ENCODE assay signal across 8 mouse cellular contexts in the genomic region with DNA sequence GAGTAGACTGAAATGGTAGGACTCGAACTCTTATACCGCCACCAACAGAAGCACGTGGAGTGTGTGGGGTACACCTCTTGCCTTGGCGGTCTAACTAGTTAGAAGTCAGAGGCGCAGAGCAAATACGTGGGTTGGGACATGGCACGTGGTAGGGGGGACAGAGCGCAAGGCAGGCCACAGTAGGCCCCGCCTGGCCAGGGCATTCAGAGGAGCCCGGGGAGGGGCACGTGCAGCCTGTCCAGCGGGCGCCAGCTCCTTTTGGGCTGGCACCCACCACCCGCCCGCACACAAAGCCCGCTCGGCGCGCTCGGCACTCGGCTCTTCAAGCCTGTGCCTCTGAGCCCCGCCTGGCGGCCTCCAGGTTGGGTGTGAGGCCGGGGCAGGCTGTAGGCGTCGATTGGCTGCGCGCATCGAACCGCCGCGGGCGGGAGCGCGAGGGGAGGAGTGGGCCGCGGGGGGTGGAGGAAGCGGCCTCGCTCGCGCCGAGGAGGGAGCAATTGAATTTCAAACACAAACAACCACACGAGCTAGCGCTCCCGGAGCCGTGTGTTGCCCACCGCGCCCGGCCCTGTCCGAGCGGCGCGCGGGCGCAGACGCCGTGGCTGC. TPM values are rescaled to one million over a fixed set of nuclear protein-coding genes. Genes with fewer than 3 reads are reported as not detected.
DNase-seq lines count a peak whose midpoint lies in the region; ATAC-seq and TF ChIP-seq lines count a peak whose summit lies in the region.

A gene (plus strand): TSS at position 442 of the 606 bp plus-strand sequence.

- whole genome bisulfite sequencing in embryonic facial prominence, embryonic 14.5 days = 0% methylated on average over 36 of the region's 57 CpGs
- WGBS in limb, embryonic 14.5 days = 1% methylated on average over 36 of the region's 57 CpGs
- under 1% methylated on average over 51 of the region's 57 CpGs for WGBS in midbrain, postnatal 0 days

- peak within 1 kb of the TSS; percentile 96 for H3K27ac ChIP-seq in embryonic facial prominence, embryonic 14.5 days (replicated peaks; ENCODE audit: low read depth, low read length)
- H3K27ac ChIP-seq in limb, embryonic 14.5 days (replicated peaks; ENCODE audit: low read depth, low read length) = peak within 1 kb of the TSS; percentile 96
- H3K27ac ChIP-seq in midbrain, postnatal 0 days (ENCODE audit: low read depth, low read length) = peak within 1 kb of the TSS; percentile 87

- no peaks in the 10 kb centered on the region for H3K36me3 ChIP-seq in embryonic facial prominence, embryonic 14.5 days (ENCODE audit: control insufficient read depth, insufficient read depth, low read length)
- H3K36me3 ChIP-seq in limb, embryonic 14.5 days (ENCODE audit: control insufficient read depth, insufficient read depth, low read length) = no peaks in the 10 kb centered on the region
- H3K36me3 ChIP-seq in midbrain, postnatal 0 days (ENCODE audit: insufficient read depth, low read length) = no peaks in the 10 kb centered on the region

- DNase-seq in 3T3-L1 (ENCODE audit: low read depth, low spot score) = peak; percentile 93
- peak; percentile 81 to 91 for DNase-seq in adrenal gland, postnatal 4 days (ENCODE audit: low spot score in 2 of 2)
- DNase-seq in embryonic facial prominence, embryonic 14.5 days (ENCODE audit: low spot score) = peak; percentile 99
- DNase-seq in heart, adult 8-10 months (ENCODE audit: low spot score) = peak; percentile 92
- peak; percentile 96 for DNase-seq in kidney, adult 9 months
- DNase-seq in limb, embryonic 14.5 days (ENCODE audit: low spot score) = peak; percentile 96
- peak; percentile 98 for DNase-seq in midbrain, postnatal 0 days (ENCODE audit: low spot score)
- peak; percentile 86 to 91 for DNase-seq in spleen, postnatal 14 days (ENCODE audit: low spot score in 2 of 2)

- H3K27me3 ChIP-seq in embryonic facial prominence, embryonic 14.5 days (replicated peaks; ENCODE audit: control insufficient read depth, insufficient read depth, low read length) = no peaks in the 10 kb centered on the region
- no peaks in the 10 kb centered on the region for H3K27me3 ChIP-seq in limb, embryonic 14.5 days (ENCODE audit: control insufficient read depth, insufficient read depth, low read length)
- H3K27me3 ChIP-seq in midbrain, postnatal 0 days (ENCODE audit: insufficient read depth, low read length) = no peaks in the 10 kb centered on the region

- peak within 1 kb of the TSS; percentile 99 for H3K4me3 ChIP-seq in embryonic facial prominence, embryonic 14.5 days (ENCODE audit: low read depth, low read length)
- H3K4me3 ChIP-seq in limb, embryonic 14.5 days (replicated peaks; ENCODE audit: low read length) = peak within 1 kb of the TSS; percentile 79
- peak within 1 kb of the TSS; percentile 84 for H3K4me3 ChIP-seq in midbrain, postnatal 0 days (ENCODE audit: low read depth, low read length)

- H3K9ac ChIP-seq in embryonic facial prominence, embryonic 14.5 days (ENCODE audit: low read depth, low read length) = peak within 1 kb of the TSS; percentile 97
- H3K9ac ChIP-seq in limb, embryonic 14.5 days (ENCODE audit: low read depth, low read length, severe bottlenecking) = peak within 1 kb of the TSS; percentile 90
- H3K9ac ChIP-seq in midbrain, postnatal 0 days (replicated peaks; ENCODE audit: low read length, poor library complexity, severe bottlenecking) = peak within 1 kb of the TSS; percentile 74

- 0 out of 2 replicates have a peak, but pooled peaks have one; percentile 43 for TF ChIP-seq POLR2A in limb, embryonic 14.5 days (IDR thresholded peaks at IDR 0.05; ENCODE audit: borderline replicate concordance, extremely low read depth, insufficient read depth, insufficient read length)

- peak within 1 kb of the TSS; percentile 79 for H3K4me2 ChIP-seq in embryonic facial prominence, embryonic 14.5 days (ENCODE audit: low read depth, low read length)
- peak within 1 kb of the TSS; percentile 74 for H3K4me2 ChIP-seq in limb, embryonic 14.5 days (replicated peaks; ENCODE audit: low read depth, low read length, severe bottlenecking)
- peak within 1 kb of the TSS; percentile 98 for H3K4me2 ChIP-seq in midbrain, postnatal 0 days (ENCODE audit: low read depth, low read length, poor library complexity, severe bottlenecking)

- H3K9me3 ChIP-seq in embryonic facial prominence, embryonic 14.5 days (ENCODE audit: control insufficient read depth, low read length) = no peaks in the 10 kb centered on the region
- H3K9me3 ChIP-seq in limb, embryonic 14.5 days (ENCODE audit: control insufficient read depth, low read length) = no peaks in the 10 kb centered on the region
- H3K9me3 ChIP-seq in midbrain, postnatal 0 days (ENCODE audit: low read length) = no peaks in the 10 kb centered on the region

- H3K4me1 ChIP-seq in embryonic facial prominence, embryonic 14.5 days (ENCODE audit: control insufficient read depth, insufficient read depth, low read length) = peaks cover 33% of the 10 kb centered on the region
- H3K4me1 ChIP-seq in limb, embryonic 14.5 days (ENCODE audit: control insufficient read depth, insufficient read depth, low read length) = peaks cover 31% of the 10 kb centered on the region
- H3K4me1 ChIP-seq in midbrain, postnatal 0 days (ENCODE audit: insufficient read depth, low read length) = peaks cover 20% of the 10 kb centered on the region

- TF ChIP-seq CTCF in midbrain, postnatal 0 days (IDR thresholded peaks at IDR 0.05) = peak; percentile 64

- peak; percentile 96 for ATAC-seq in embryonic facial prominence, embryonic 14.5 days (ENCODE audit: low read depth)
- ATAC-seq in limb, embryonic 14.5 days (ENCODE audit: low FRiP score, low read depth) = peak; percentile 95
- ATAC-seq in midbrain, postnatal 0 days (ENCODE audit: low FRiP score) = peak; percentile 95

RNA-seq across cellular contexts. Expression of the gene that starts here (rescaled TPM):
- total RNA-seq in adrenal gland, postnatal 4 days (2021) = 100 to 1,000 TPM; 205 to 213 TPM
- 205 and 217 TPM in 2 replicates for polyA plus RNA-seq in embryonic facial prominence, embryonic 14.5 days (2014; fragmentation: Nextera tagmentation; extraction: Ambion mirVana)
- 100 to 1,000 TPM; 109 to 118 (median 117) TPM for total RNA-seq in heart, adult 8-10 months (2022)
- polyA plus RNA-seq in limb, embryonic 14.5 days (2012; rRNA removed) = 160 and 203 TPM in 2 replicates
- polyA plus RNA-seq in limb, embryonic 14.5 days (2014; fragmentation: Nextera tagmentation; extraction: Ambion mirVana) = 260 and 268 TPM in 2 replicates
- total RNA-seq in midbrain, postnatal 0 days (2014; rRNA removed) = 86.5 and 89.7 TPM in 2 replicates
- polyA plus RNA-seq in midbrain, postnatal 0 days (2015; fragmentation: Nextera tagmentation; extraction: Ambion mirVana) = 135 and 139 TPM in 2 replicates

Comparison
In these comparisons a context has a peak if more than half of its experiments do, and no peak if none do; other contexts are left out.
1. Peak in every context shown above with its lines: DNase-seq, ATAC-seq, H3K4me3 ChIP-seq and H3K27ac ChIP-seq.